Mouse (Mus musculus) kidney, embryonic 16.5 days (tissue): ENCODE results near the gene Flg. TPM values are rescaled to one million over a fixed set of nuclear protein-coding genes. Genes with fewer than 3 reads are reported as not detected.

Experiments used
- polyA plus RNA-seq: library from polyadenylated mRNA; unstranded; fragments of >200 nt; fragmentation: Nextera tagmentation; extraction: Ambion mirVana; gene quantifications from 2 replicates; pipeline ENCODE4 v1.2.1, GENCODE M21; 2015

Gene Flg
- polyA plus RNA-seq, 1 experiment from 2014 or later = 0.44 TPM

Other genes starting within 250 kb of the Flg start
- not detected in 2 replicates for gene Gm4858, start 204.7 kb upstream of the Flg start, polyA plus RNA-seq
- gene Crnn, start 128.7 kb upstream of the Flg start, polyA plus RNA-seq = not detected in 2 replicates
- not detected in 2 replicates for gene Flg2, start 76.2 kb upstream of the Flg start, polyA plus RNA-seq
- 0.04 and 0.07 TPM in 2 replicates for gene Hrnr, start 46.2 kb downstream of the Flg start, polyA plus RNA-seq
- gene Rptn, start 120.2 kb downstream of the Flg start, polyA plus RNA-seq = 0.10 TPM in 1 of 2 replicates, not detected in the other
- 5.7 and 6.7 TPM in 2 replicates for gene Tchh, start 168.8 kb downstream of the Flg start, polyA plus RNA-seq
- 0.64 and 0.66 TPM in 2 replicates for gene Tchhl1, start 195.2 kb downstream of the Flg start, polyA plus RNA-seq
- gene S100a11, start 247.0 kb downstream of the Flg start, polyA plus RNA-seq = 1,206 and 1,400 TPM in 2 replicates